Mouse (Mus musculus): ENCODE measurements around the gene Ccn1. TPM values are rescaled to one million over a fixed set of nuclear protein-coding genes. Genes with fewer than 3 reads are reported as not detected.

Gene Ccn1
- total and polyA plus RNA-seq, 2 experiments from 2014 or later: 8.9 to 11.7 TPM

- no peak overlapping the region for H3K9ac ChIP-seq
- DNase-seq: no peak
- no peaks in the 10 kb centered on the region for H3K36me3 ChIP-seq (ENCODE audit: insufficient read depth)
- H3K9me3 ChIP-seq (ENCODE audit: low read length): 0 out of 2 replicates have a peak, but pooled peaks cover 4% of the 10 kb centered on the region
- H3K4me3 ChIP-seq (ENCODE audit: low read depth, low read length): no peak overlapping the region
- H3K27me3 ChIP-seq (ENCODE audit: insufficient read depth, low read length): no peaks in the 10 kb centered on the region
- no peak overlapping the region for H3K27ac ChIP-seq (ENCODE audit: low read depth, low read length)
- H3K4me1 ChIP-seq (ENCODE audit: insufficient read depth): no peaks in the 10 kb centered on the region
- H3K4me2 ChIP-seq (ENCODE audit: low read depth): no peak overlapping the region
- no peak for TF ChIP-seq CTCF (IDR thresholded peaks at IDR 0.05; ENCODE audit: low read depth)
- WGBS: 37% methylated on average over 4 of the region's 4 CpGs
- ATAC-seq: no peak
Observed at GRCm38 (mm10) chr3:145684201-145684600, 34.4 kb upstream of the Ccn1 start.

- 29% methylated on average over 10 of the region's 10 CpGs for whole genome bisulfite sequencing
- Histone ChIP-seq H3K27me3 (ENCODE audit: insufficient read depth, low read length) (no peaks in the 10 kb centered on the region), H3K9ac (no peak overlapping the region), H3K27ac (ENCODE audit: low read depth, low read length) (no peak overlapping the region), H3K4me1 (ENCODE audit: insufficient read depth) (no peaks in the 10 kb centered on the region), H3K9me3 (ENCODE audit: low read length) (0 out of 2 replicates have a peak, but pooled peaks cover 4% of the 10 kb centered on the region), H3K4me3 (ENCODE audit: low read depth, low read length) (no peak overlapping the region), H3K4me2 (ENCODE audit: low read depth) (no peak overlapping the region), H3K36me3 (ENCODE audit: insufficient read depth) (no peaks in the 10 kb centered on the region)
- ATAC-seq (peak; percentile 87), DNase-seq (peak; percentile 63)
- TF ChIP-seq CTCF (IDR thresholded peaks at IDR 0.05; ENCODE audit: low read depth): no peak
Observed at GRCm38 (mm10) chr3:145681348-145681935, 31.7 kb upstream of the Ccn1 start.

- DNase-seq (no peak), ATAC-seq (no peak)
- Histone ChIP-seq H3K36me3 (ENCODE audit: insufficient read depth) (no peaks in the 10 kb centered on the region), H3K9me3 (ENCODE audit: low read length) (0 out of 2 replicates have a peak, but pooled peaks cover 4% of the 10 kb centered on the region), H3K4me1 (ENCODE audit: insufficient read depth) (no peaks in the 10 kb centered on the region), H3K4me3 (ENCODE audit: low read depth, low read length) (no peak overlapping the region), H3K27ac (ENCODE audit: low read depth, low read length) (no peak overlapping the region), H3K9ac (no peak overlapping the region), H3K4me2 (ENCODE audit: low read depth) (no peak overlapping the region), H3K27me3 (ENCODE audit: insufficient read depth, low read length) (no peaks in the 10 kb centered on the region)
- 95% methylated on average over 5 of the region's 5 CpGs for WGBS
- TF ChIP-seq CTCF (IDR thresholded peaks at IDR 0.05; ENCODE audit: low read depth): no peak
Observed at GRCm38 (mm10) chr3:145680686-145681085, 30.9 kb upstream of the Ccn1 start.

- no peak overlapping the region for H3K9ac ChIP-seq
- 0 out of 2 replicates have a peak, but pooled peaks cover 4% of the 10 kb centered on the region for H3K9me3 ChIP-seq (ENCODE audit: low read length)
- no peak for TF ChIP-seq CTCF (IDR thresholded peaks at IDR 0.05; ENCODE audit: low read depth)
- DNase-seq (no peak), ATAC-seq (no peak)
- no peaks in the 10 kb centered on the region for H3K36me3 ChIP-seq (ENCODE audit: insufficient read depth)
- no peak overlapping the region for H3K4me3 ChIP-seq (ENCODE audit: low read depth, low read length)
- no peak overlapping the region for H3K27ac ChIP-seq (ENCODE audit: low read depth, low read length)
- H3K4me1 ChIP-seq (ENCODE audit: insufficient read depth): no peaks in the 10 kb centered on the region
- no peak overlapping the region for H3K4me2 ChIP-seq (ENCODE audit: low read depth)
- H3K27me3 ChIP-seq (ENCODE audit: insufficient read depth, low read length): no peaks in the 10 kb centered on the region
- 79% methylated on average over 6 of the region's 6 CpGs for WGBS
Observed at GRCm38 (mm10) chr3:145676212-145676611, 26.4 kb upstream of the Ccn1 start.

GRCm38 (mm10) chr3:145674815-145675214 is 25.0 kb upstream of the Ccn1 start:
- 87% methylated on average over 2 of the region's 2 CpGs for WGBS
- no peak overlapping the region for H3K4me3 ChIP-seq (ENCODE audit: low read depth, low read length)
- no peak for ATAC-seq
- DNase-seq: no peak
- no peak for TF ChIP-seq CTCF (IDR thresholded peaks at IDR 0.05; ENCODE audit: low read depth)
- no peaks in the 10 kb centered on the region for H3K9me3 ChIP-seq (ENCODE audit: low read length)
- H3K27ac ChIP-seq (ENCODE audit: low read depth, low read length): no peak overlapping the region
- no peak overlapping the region for H3K4me2 ChIP-seq (ENCODE audit: low read depth)
- no peaks in the 10 kb centered on the region for H3K36me3 ChIP-seq (ENCODE audit: insufficient read depth)
- no peaks in the 10 kb centered on the region for H3K4me1 ChIP-seq (ENCODE audit: insufficient read depth)
- no peaks in the 10 kb centered on the region for H3K27me3 ChIP-seq (ENCODE audit: insufficient read depth, low read length)
- H3K9ac ChIP-seq: no peak overlapping the region

- no peak overlapping the region for H3K27ac ChIP-seq (ENCODE audit: low read depth, low read length)
- WGBS: 85% methylated on average over 4 of the region's 4 CpGs
- TF ChIP-seq CTCF (IDR thresholded peaks at IDR 0.05; ENCODE audit: low read depth): no peak
- no peaks in the 10 kb centered on the region for H3K4me1 ChIP-seq (ENCODE audit: insufficient read depth)
- H3K4me3 ChIP-seq (ENCODE audit: low read depth, low read length): no peak overlapping the region
- H3K9ac ChIP-seq: no peak overlapping the region
- ATAC-seq (no peak), DNase-seq (no peak)
- no peaks in the 10 kb centered on the region for H3K9me3 ChIP-seq (ENCODE audit: low read length)
- no peak overlapping the region for H3K4me2 ChIP-seq (ENCODE audit: low read depth)
- no peaks in the 10 kb centered on the region for H3K36me3 ChIP-seq (ENCODE audit: insufficient read depth)
- H3K27me3 ChIP-seq (ENCODE audit: insufficient read depth, low read length): no peaks in the 10 kb centered on the region
Observed at GRCm38 (mm10) chr3:145666383-145666782, 16.6 kb upstream of the Ccn1 start.

- no peak for DNase-seq
Observed at GRCm38 (mm10) chr3:145656993-145657713, 7.4 kb upstream of the Ccn1 start.

More at GRCm38 (mm10) chr3:145656993-145657713, 7.4 kb upstream of the Ccn1 start:
- WGBS: 30% methylated on average over 14 of the region's 14 CpGs
- no peaks in the 10 kb centered on the region for H3K9me3 ChIP-seq (ENCODE audit: low read length)
- H3K4me2 ChIP-seq (ENCODE audit: low read depth): no peak overlapping the region
- H3K27me3 ChIP-seq (ENCODE audit: insufficient read depth, low read length): peaks cover 8% of the 10 kb centered on the region; the same call in 1 of the 2 replicates
- TF ChIP-seq CTCF (IDR thresholded peaks at IDR 0.05; ENCODE audit: low read depth): no peak
- H3K9ac ChIP-seq: no peak overlapping the region
- no peak overlapping the region for H3K27ac ChIP-seq (ENCODE audit: low read depth, low read length)
- no peaks in the 10 kb centered on the region for H3K36me3 ChIP-seq (ENCODE audit: insufficient read depth)
- no peak; the same call in 1 of the 2 replicates for ATAC-seq
- no peak overlapping the region for H3K4me3 ChIP-seq (ENCODE audit: low read depth, low read length)
- H3K4me1 ChIP-seq (ENCODE audit: insufficient read depth): peaks cover 4% of the 10 kb centered on the region; the same call in 1 of the 2 replicates
